Mouse (Mus musculus) olfactory bulb, adult 2 months (tissue): ENCODE data around the gene Timmdc1. TPM values are rescaled to one million over a fixed set of nuclear protein-coding genes. Genes with fewer than 3 reads are reported as not detected.

ENCODE experiments used
- H3K27ac ChIP-seq: fragments of 200-500 bp; 2 replicates; pipeline ENCODE4 v1.5.1; 2012; ENCODE audit warnings: low read depth, low read length; ENCODE audit not compliant: insufficient read depth
- H3K4me1 ChIP-seq: fragments of 200-500 bp; 2 replicates; pipeline ENCODE4 v1.6.1; 2012; ENCODE audit warnings: low read length; ENCODE audit not compliant: control insufficient read depth, insufficient read depth
- H3K4me3 ChIP-seq: fragments of 200-500 bp; 2 replicates; pipeline ENCODE4 v1.5.1; 2012; ENCODE audit warnings: mild to moderate bottlenecking, low read depth, low read length, moderate library complexity; ENCODE audit not compliant: insufficient read depth
- CTCF ChIP-seq: fragments of 200-500 bp; IDR thresholded peaks from 2 replicates; pipeline ENCODE4 v1.5.1; 2012; ENCODE audit warnings: low read depth, mild to moderate bottlenecking, low read length, moderate library complexity; ENCODE audit not compliant: insufficient read depth
- POLR2A ChIP-seq: fragments of 200-500 bp; IDR thresholded peaks from 2 replicates; pipeline ENCODE4 v1.6.1; 2012; ENCODE audit warnings: mild to moderate bottlenecking, low read depth, low read length, moderate library complexity; ENCODE audit not compliant: insufficient read depth
- WGBS: fragments of 180-500 bp; shearing (Covaris S2); methylation state at CpG from one replicate; pipeline ENCODE4 v1.1.7; 2018; 5-methylcytosine and 5-hydroxymethylcytosine counted together
- polyA plus RNA-seq: library from polyadenylated mRNA; stranded (reverse); fragments of >200 nt; gene quantifications from 2 replicates; pipeline ENCODE4 v1.2.4, GENCODE M21; 2012; ENCODE audit warnings: low replicate concordance; ENCODE audit not compliant: missing spikeins, insufficient read depth, insufficient read length

Timmdc1 gene
- polyA plus RNA-seq, 1 experiment, result not detected

GRCm38 (mm10) chr16:38549479-38550396 lies 27.3 kb upstream of the Timmdc1 start, which contains the start of gene Poglut1:
Gene Poglut1 (minus strand): TSS chr16:38550258.
- TF ChIP-seq POLR2A, result peak; percentile 91
- no peak for TF ChIP-seq CTCF
- Histone ChIP-seq H3K4me1 (peaks cover 7% of the 10 kb centered on the region), H3K4me3 (peak within 1 kb of the TSS; percentile 79), H3K27ac (no peak within 1 kb of the TSS)
- WGBS, result 1% methylated on average over 54 of the region's 54 CpGs

DNA sequence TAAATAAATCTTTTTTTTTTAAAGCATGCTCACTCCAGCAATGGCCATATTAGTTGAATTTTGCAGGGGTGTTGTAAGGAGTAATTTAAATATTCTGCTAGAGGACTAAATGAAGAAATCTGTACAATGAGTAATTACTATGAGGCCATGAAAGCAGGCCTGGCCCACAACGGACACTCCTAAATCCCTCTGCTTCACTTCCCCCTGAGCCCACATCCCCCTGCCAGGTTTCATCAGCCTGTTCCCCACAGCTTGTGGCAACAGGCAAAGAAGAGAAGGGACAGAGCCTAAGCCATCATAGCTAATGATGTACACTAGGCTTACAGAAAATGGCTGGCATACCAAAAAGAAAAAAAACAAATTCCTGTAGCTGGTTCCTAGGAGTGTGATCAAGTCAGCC lies 25.5 kb upstream of the Timmdc1 start:
- Histone ChIP-seq H3K27ac (no peak overlapping the region), H3K4me1 (peaks cover 7% of the 10 kb centered on the region), H3K4me3 (no peak overlapping the region)
- WGBS, result 81% methylated on average over 1 of the region's 1 CpGs
- no peak for TF ChIP-seq POLR2A
- TF ChIP-seq CTCF, result no peak

GRCm38 (mm10) chr16:38538716-38539380 lies 16.4 kb upstream of the Timmdc1 start:
- no peak overlapping the region for H3K4me3 ChIP-seq
- H3K27ac ChIP-seq, result no peak overlapping the region
- no peaks in the 10 kb centered on the region for H3K4me1 ChIP-seq
- TF ChIP-seq CTCF, result no peak
- no peak for TF ChIP-seq POLR2A
- WGBS, result 88% methylated on average over 13 of the region's 13 CpGs

DNA sequence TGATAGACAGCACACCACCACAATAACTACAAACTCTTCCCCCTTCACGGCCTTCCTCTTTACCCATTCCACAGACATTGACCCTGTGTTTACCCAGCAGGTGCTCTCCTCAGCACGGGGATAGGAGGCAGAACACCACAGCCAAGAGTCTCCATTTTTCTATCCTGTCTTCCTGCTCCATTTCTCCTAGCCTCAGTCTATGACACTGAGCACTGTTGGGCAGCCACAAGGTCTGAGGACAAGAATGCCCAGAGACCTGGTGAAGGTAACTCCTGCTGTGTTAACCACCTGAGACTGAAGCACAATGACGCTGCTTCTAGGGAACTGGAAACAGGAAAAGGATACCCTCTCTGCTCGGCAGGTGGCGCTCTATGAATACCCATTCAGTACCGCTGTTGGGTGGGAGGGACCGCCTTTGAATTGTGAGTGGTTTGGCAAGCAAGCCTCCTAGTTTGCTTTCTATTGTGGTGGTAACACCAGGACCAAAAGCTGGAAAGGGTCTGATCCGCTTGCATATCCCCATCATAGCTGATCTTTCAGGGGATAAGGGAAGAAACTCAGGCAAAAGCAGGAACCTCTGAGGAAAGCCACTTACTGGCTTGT lies 14.2 kb upstream of the Timmdc1 start:
- Histone ChIP-seq H3K27ac (no peak overlapping the region), H3K4me1 (no peaks in the 10 kb centered on the region), H3K4me3 (no peak overlapping the region)
- TF ChIP-seq POLR2A, result no peak
- peak; percentile 60 for TF ChIP-seq CTCF
- 19% methylated on average over 8 of the region's 8 CpGs for WGBS

DNA sequence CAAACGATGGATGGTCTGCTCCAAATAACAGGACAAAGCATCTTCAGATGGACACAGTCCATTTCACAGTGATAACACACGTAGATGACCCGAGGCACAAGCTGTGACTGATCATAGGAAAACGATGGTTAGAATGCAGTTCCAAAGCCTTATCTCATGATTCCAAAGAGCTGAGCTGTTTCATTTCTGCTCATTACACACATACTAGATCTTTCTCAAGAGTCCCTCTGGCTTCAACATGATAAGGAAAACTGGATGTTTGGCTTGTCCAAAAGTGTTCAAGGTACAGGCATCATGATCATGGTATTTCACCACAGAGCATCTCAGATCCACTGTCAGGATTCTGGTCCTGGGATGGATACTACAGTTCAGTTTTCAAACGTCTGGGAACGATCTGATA lies 3.8 kb upstream of the Timmdc1 start:
- Histone ChIP-seq H3K4me1 (no peaks in the 10 kb centered on the region), H3K4me3 (no peak overlapping the region), H3K27ac (no peak overlapping the region)
- 89% methylated on average over 6 of the region's 6 CpGs for WGBS
- TF ChIP-seq POLR2A, result no peak
- no peak for TF ChIP-seq CTCF

GRCm38 (mm10) chr16:38521211-38521987 lies 1.1 kb downstream of the Timmdc1 start:
- TF ChIP-seq POLR2A (no peak), CTCF (no peak)
- no peak overlapping the region for H3K27ac ChIP-seq
- no peaks in the 10 kb centered on the region for H3K4me1 ChIP-seq
- 23% methylated on average over 8 of the region's 8 CpGs for WGBS
- no peak overlapping the region; the same call in 1 of the 2 replicates for H3K4me3 ChIP-seq

DNA sequence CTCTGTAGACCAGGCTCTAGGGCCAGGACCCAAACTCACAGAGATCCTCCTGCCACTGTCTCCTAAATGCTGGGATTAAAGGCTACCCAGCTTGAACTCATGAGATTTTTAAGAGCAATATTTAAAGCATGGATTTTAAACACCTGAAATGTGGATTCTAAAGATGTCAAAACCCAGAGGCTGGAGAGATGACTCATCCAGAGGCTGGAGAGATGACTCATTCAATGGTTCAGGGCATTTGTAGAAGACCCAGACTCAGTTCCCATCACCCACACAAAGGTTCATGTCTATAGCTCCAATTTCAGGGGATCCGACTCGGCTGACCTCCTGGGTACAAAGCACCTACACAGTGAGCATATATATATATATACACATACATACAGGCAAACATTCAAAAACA lies 3.3 kb downstream of the Timmdc1 start:
- Histone ChIP-seq H3K4me3 (no peak overlapping the region), H3K27ac (no peak overlapping the region), H3K4me1 (no peaks in the 10 kb centered on the region)
- 95% methylated on average over 2 of the region's 2 CpGs for WGBS
- TF ChIP-seq POLR2A (no peak), CTCF (no peak)

- no peaks in the 10 kb centered on the region for H3K4me1 ChIP-seq
- no peak overlapping the region for H3K27ac ChIP-seq
- WGBS, result 97% methylated on average over 2 of the region's 2 CpGs
- no peak overlapping the region for H3K4me3 ChIP-seq
- TF ChIP-seq CTCF (no peak), POLR2A (no peak)
Observed at GRCm38 (mm10) chr16:38510846-38511245, 11.6 kb downstream of the Timmdc1 start.
